Mouse (Mus musculus): Measurements from ENCODE around the gene Dydc2. TPM values are rescaled to one million over a fixed set of nuclear protein-coding genes. Genes with fewer than 3 reads are reported as not detected.

The Dydc2 gene
- total RNA-seq, 1 experiment = not detected

DNA sequence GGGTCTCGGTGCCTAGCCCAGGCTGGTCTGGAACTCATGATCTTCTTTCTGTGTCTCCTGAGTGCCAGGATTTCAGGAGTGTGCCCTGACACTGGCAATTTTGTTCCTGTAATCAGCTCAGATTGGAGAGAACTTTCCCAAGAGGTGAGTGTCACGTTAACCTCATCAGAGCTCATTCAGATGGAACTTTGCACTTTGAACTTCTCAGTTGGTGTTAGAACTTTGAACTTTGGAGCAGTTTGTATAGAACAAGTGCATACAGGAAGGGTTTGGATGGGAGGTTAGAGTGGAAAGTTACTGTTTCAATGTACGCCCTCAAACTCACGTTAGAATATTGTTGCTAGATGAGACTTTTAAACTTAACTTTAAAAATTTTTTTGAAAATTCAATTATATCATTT is 39.7 kb downstream of the Dydc2 start:
- no peaks in the 10 kb centered on the region for H3K36me3 ChIP-seq (ENCODE audit: control insufficient read depth, insufficient read depth, low read length, poor library complexity, severe bottlenecking)
- no peaks in the 10 kb centered on the region for H3K4me1 ChIP-seq (ENCODE audit: control insufficient read depth in 2 of 2, insufficient read depth in 2 of 2, low read length in 2 of 2, poor library complexity in 1 of 2)
- H3K9ac ChIP-seq (ENCODE audit: insufficient read depth, low read depth, low read length, poor library complexity, severe bottlenecking) = no peak overlapping the region
- TF ChIP-seq HCFC1 (IDR thresholded peaks at IDR 0.05; ENCODE audit: borderline replicate concordance, insufficient read depth, low read length) (no peak), CHD2 (IDR thresholded peaks at IDR 0.05; ENCODE audit: low read depth, low read length) (no peak), ZC3H11A (IDR thresholded peaks at IDR 0.05; ENCODE audit: borderline replicate concordance, low read depth, low read length) (no peak), ZNF384 (IDR thresholded peaks at IDR 0.05; ENCODE audit: low read depth, low read length) (no peak), MAFK (IDR thresholded peaks at IDR 0.05; ENCODE audit: insufficient read depth, low read depth, low read length) (no peak)
- H3K4me3 ChIP-seq (ENCODE audit: insufficient read depth in 1 of 2, low read depth in 1 of 2, low read length in 2 of 2, poor library complexity in 1 of 2, severe bottlenecking in 1 of 2) = no peak overlapping the region
- in situ Hi-C loops (cut with MboI; ENCODE audit: low sequenced_read_pairs in 2 of 2, unreplicated experiment in 2 of 2) = no loop called here
- DNase-seq (ENCODE audit: low read depth, low spot score) = no peak
- H3K9me3 ChIP-seq (ENCODE audit: control insufficient read depth, insufficient read depth, low read depth, low read length) = no peaks in the 10 kb centered on the region
- no peak overlapping the region for H3K27ac ChIP-seq (ENCODE audit: insufficient read depth, low read depth, low read length, poor library complexity, severe bottlenecking)

GRCm38 (mm10) chr14:41025594-41026284 is 43.3 kb downstream of the Dydc2 start:
- H3K36me3 ChIP-seq (ENCODE audit: control insufficient read depth, insufficient read depth, low read length, poor library complexity, severe bottlenecking) = no peaks in the 10 kb centered on the region
- in situ Hi-C loops (cut with MboI; ENCODE audit: low sequenced_read_pairs in 2 of 2, unreplicated experiment in 2 of 2) = no loop called here
- no peaks in the 10 kb centered on the region for H3K9me3 ChIP-seq (ENCODE audit: control insufficient read depth, insufficient read depth, low read depth, low read length)
- TF ChIP-seq MAFK (IDR thresholded peaks at IDR 0.05; ENCODE audit: insufficient read depth, low read depth, low read length) (no peak), HCFC1 (IDR thresholded peaks at IDR 0.05; ENCODE audit: borderline replicate concordance, insufficient read depth, low read length) (no peak), CHD2 (IDR thresholded peaks at IDR 0.05; ENCODE audit: low read depth, low read length) (no peak), ZNF384 (IDR thresholded peaks at IDR 0.05; ENCODE audit: low read depth, low read length) (no peak), ZC3H11A (IDR thresholded peaks at IDR 0.05; ENCODE audit: borderline replicate concordance, low read depth, low read length) (no peak)
- no peak overlapping the region for H3K9ac ChIP-seq (ENCODE audit: insufficient read depth, low read depth, low read length, poor library complexity, severe bottlenecking)
- H3K4me1 ChIP-seq (ENCODE audit: control insufficient read depth in 2 of 2, insufficient read depth in 2 of 2, low read length in 2 of 2, poor library complexity in 1 of 2) = no peaks in the 10 kb centered on the region
- DNase-seq (ENCODE audit: low read depth, low spot score) = no peak
- H3K27ac ChIP-seq (ENCODE audit: insufficient read depth, low read depth, low read length, poor library complexity, severe bottlenecking) = no peak overlapping the region
- no peak overlapping the region for H3K4me3 ChIP-seq (ENCODE audit: insufficient read depth in 1 of 2, low read depth in 1 of 2, low read length in 2 of 2, poor library complexity in 1 of 2, severe bottlenecking in 1 of 2)

- Histone ChIP-seq H3K9ac (ENCODE audit: insufficient read depth, low read depth, low read length, poor library complexity, severe bottlenecking) (no peak overlapping the region), H3K36me3 (ENCODE audit: control insufficient read depth, insufficient read depth, low read length, poor library complexity, severe bottlenecking) (no peaks in the 10 kb centered on the region), H3K9me3 (ENCODE audit: control insufficient read depth, insufficient read depth, low read depth, low read length) (no peaks in the 10 kb centered on the region), H3K4me1 (ENCODE audit: control insufficient read depth in 2 of 2, insufficient read depth in 2 of 2, low read length in 2 of 2, poor library complexity in 1 of 2) (no peaks in the 10 kb centered on the region), H3K27ac (ENCODE audit: insufficient read depth, low read depth, low read length, poor library complexity, severe bottlenecking) (no peak overlapping the region), H3K4me3 (ENCODE audit: insufficient read depth in 1 of 2, low read depth in 1 of 2, low read length in 2 of 2, poor library complexity in 1 of 2, severe bottlenecking in 1 of 2) (no peak overlapping the region)
- in situ Hi-C loops (cut with MboI; ENCODE audit: low sequenced_read_pairs in 2 of 2, unreplicated experiment in 2 of 2) = no loop called here
- TF ChIP-seq CHD2 (IDR thresholded peaks at IDR 0.05; ENCODE audit: low read depth, low read length) = no peak
- no peak for TF ChIP-seq MAFK (IDR thresholded peaks at IDR 0.05; ENCODE audit: insufficient read depth, low read depth, low read length)
- DNase-seq (ENCODE audit: low read depth, low spot score) = no peak
These were observed 43.9 kb downstream of the Dydc2 start for GRCm38 (mm10) chr14:41025087-41025486.

DNA sequence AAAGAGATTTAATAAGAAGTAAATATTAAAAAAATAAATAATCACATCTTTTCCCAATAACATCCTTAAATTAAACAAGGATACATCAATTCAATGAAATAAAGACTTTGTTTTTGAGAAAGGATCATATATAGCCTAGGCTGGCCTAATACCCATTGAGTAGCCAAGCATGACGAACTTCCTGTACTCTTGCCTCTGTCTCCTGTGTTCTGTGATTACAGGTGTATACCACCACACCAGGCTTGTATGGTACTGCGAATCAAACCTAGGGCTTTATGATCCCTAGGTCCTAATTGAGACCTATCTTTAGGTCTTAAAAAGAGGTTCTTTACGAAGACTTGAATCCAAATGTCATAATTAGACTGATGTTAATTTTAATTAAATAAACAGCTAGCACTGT is 47.8 kb downstream of the Dydc2 start:
- H3K9ac ChIP-seq (ENCODE audit: insufficient read depth, low read depth, low read length, poor library complexity, severe bottlenecking) = no peak overlapping the region
- no peak overlapping the region for H3K4me3 ChIP-seq (ENCODE audit: insufficient read depth in 1 of 2, low read depth in 1 of 2, low read length in 2 of 2, poor library complexity in 1 of 2, severe bottlenecking in 1 of 2)
- H3K4me1 ChIP-seq (ENCODE audit: control insufficient read depth in 2 of 2, insufficient read depth in 2 of 2, low read length in 2 of 2, poor library complexity in 1 of 2) = no peaks in the 10 kb centered on the region
- no peak for TF ChIP-seq CHD2 (IDR thresholded peaks at IDR 0.05; ENCODE audit: low read depth, low read length)
- TF ChIP-seq MAFK (IDR thresholded peaks at IDR 0.05; ENCODE audit: insufficient read depth, low read depth, low read length) = no peak
- no peak for TF ChIP-seq ZC3H11A (IDR thresholded peaks at IDR 0.05; ENCODE audit: borderline replicate concordance, low read depth, low read length)
- TF ChIP-seq HCFC1 (IDR thresholded peaks at IDR 0.05; ENCODE audit: borderline replicate concordance, insufficient read depth, low read length) = no peak
- no peak for TF ChIP-seq ZNF384 (IDR thresholded peaks at IDR 0.05; ENCODE audit: low read depth, low read length)
- no peaks in the 10 kb centered on the region for H3K9me3 ChIP-seq (ENCODE audit: control insufficient read depth, insufficient read depth, low read depth, low read length)
- no peak for DNase-seq (ENCODE audit: low read depth, low spot score)
- in situ Hi-C loops (cut with MboI; ENCODE audit: low sequenced_read_pairs in 2 of 2, unreplicated experiment in 2 of 2) = no loop called here
- no peak overlapping the region for H3K27ac ChIP-seq (ENCODE audit: insufficient read depth, low read depth, low read length, poor library complexity, severe bottlenecking)
- no peaks in the 10 kb centered on the region for H3K36me3 ChIP-seq (ENCODE audit: control insufficient read depth, insufficient read depth, low read length, poor library complexity, severe bottlenecking)

DNA sequence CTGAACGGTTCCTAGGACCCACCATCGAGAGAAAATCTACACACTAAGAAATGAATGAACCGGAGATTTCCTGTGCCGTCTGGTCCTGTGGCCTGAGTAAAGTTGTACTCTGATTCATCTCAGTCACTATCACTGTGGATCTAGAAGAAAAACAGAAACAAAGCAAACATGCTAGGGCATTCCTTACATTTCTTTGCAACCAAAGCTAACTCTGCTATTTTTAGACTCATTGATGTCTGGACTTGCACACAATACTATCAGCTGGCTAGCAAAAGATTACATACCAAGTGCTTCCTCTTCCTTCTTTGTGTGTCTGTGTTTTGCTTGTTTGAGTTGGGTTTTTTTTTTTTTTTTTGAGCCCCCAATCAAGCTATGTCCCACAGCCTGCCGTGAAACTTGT is 51.5 kb downstream of the Dydc2 start:
- Histone ChIP-seq H3K36me3 (ENCODE audit: control insufficient read depth, insufficient read depth, low read length, poor library complexity, severe bottlenecking) (no peaks in the 10 kb centered on the region), H3K27ac (ENCODE audit: insufficient read depth, low read depth, low read length, poor library complexity, severe bottlenecking) (no peak overlapping the region), H3K4me3 (ENCODE audit: insufficient read depth in 1 of 2, low read depth in 1 of 2, low read length in 2 of 2, poor library complexity in 1 of 2, severe bottlenecking in 1 of 2) (no peak overlapping the region), H3K9ac (ENCODE audit: insufficient read depth, low read depth, low read length, poor library complexity, severe bottlenecking) (no peak overlapping the region), H3K4me1 (ENCODE audit: control insufficient read depth in 2 of 2, insufficient read depth in 2 of 2, low read length in 2 of 2, poor library complexity in 1 of 2) (peaks cover 0 to 4% of the 10 kb centered on the region in 2 experiments; a peak in 1 of 4 replicates), H3K9me3 (ENCODE audit: control insufficient read depth, insufficient read depth, low read depth, low read length) (no peaks in the 10 kb centered on the region)
- no peak for DNase-seq (ENCODE audit: low read depth, low spot score)
- in situ Hi-C loops (cut with MboI; ENCODE audit: low sequenced_read_pairs in 2 of 2, unreplicated experiment in 2 of 2) = no loop called here
- TF ChIP-seq ZNF384 (IDR thresholded peaks at IDR 0.05; ENCODE audit: low read depth, low read length) (no peak), CHD2 (IDR thresholded peaks at IDR 0.05; ENCODE audit: low read depth, low read length) (no peak), HCFC1 (IDR thresholded peaks at IDR 0.05; ENCODE audit: borderline replicate concordance, insufficient read depth, low read length) (no peak), ZC3H11A (IDR thresholded peaks at IDR 0.05; ENCODE audit: borderline replicate concordance, low read depth, low read length) (no peak), MAFK (IDR thresholded peaks at IDR 0.05; ENCODE audit: insufficient read depth, low read depth, low read length) (no peak)
